Mouse (Mus musculus): ENCODE results near the gene Maf.

Gene Maf

DNA sequence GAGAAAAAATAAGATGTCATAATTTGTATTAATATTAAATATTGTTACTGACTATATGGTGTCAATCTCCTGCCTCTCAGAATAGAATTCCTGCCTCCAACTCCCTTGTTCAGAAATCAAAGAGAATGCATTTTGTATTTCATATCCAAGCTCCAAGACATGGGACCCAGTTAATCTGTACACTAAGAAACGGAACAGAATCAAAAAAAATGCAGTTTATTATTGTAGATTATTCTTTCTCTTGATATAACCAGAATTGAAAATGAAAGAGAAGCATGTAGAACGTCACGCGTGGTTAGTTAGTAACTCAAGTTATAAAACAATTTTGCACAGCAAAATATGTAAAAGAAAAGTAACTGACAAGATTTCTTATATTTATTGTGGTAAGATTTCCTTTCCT, 4.5 kb downstream of the Maf start:
- DNase-seq = no peak

DNA sequence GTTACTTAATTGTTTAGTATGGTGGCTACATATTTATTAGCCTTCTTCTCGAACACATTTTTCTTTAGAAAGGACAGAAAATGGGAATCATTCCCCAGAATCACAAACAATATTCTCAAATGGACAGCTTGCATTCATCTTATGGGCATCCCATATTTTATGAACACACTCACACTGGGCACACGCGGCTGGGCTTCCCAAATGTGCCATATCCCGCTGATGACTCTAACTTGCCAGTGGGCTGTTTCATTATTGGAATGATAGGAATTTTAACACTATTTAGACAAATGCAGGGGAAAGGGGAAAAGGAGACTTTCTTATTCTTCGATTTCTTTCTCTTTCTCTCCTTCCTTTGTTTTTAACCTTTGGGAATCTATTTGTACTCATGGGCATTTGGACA, 6.6 kb downstream of the Maf start:
- DNase-seq = no peak

DNA sequence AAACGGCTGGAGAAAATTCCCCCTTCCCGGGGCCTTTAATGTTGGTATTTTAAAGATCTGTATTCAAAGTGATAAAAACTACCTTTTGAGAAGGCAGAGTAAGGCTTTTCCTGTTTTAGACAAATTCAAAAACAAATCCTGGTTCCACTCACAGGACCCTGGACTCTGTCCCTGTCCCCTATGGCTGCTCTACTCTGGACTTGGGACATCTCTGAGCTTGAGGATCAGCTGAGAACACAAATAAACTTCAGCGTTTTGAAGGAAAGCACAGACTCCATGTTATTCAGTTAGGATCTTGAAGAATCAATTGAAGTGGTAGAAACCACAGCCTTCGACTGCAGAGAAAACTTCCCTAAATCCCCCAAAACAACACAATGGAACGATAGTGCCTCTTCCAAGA, 8.4 kb downstream of the Maf start:
- no peak for DNase-seq

DNA sequence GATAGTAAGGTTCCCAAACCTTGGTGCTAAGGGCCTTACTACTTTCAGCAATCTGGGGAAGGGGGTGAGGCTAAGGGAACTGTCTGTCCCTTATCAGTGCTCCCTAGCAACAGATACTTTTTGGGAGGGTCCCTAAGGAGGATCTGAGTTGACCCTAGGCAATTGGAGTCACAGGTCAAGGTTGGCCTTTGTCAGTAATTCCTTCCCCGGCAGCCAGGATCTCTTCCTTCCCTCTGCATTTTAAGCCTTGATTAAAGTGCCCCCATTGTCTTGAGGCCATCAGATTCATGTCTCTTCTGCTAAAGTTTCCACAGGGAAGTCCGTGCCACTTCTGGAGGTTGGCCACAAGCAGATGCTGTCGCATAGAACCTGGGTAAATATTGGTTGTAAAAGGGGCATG, 10.2 kb downstream of the Maf start:
- no peak for DNase-seq

DNA sequence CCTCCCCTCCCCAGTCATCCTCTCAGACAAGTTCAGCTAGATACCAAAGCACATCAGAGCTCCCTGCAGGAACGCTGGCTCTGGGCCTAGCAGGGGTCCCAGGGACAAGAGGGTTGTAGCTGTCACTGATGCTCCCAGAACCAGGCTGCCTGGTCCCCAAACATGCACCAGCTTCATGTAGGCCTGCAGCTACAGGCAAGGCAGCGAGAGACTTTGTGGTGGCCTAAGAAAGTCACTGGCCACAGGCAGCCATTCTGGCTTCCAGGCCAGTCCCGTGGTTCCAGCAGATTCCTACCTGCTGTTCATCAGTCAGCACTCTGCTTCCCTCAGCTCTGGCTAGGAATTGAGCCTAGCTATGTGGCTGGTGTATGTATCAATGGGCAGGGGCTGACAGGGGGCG, 10.9 kb downstream of the Maf start:
- no peak for DNase-seq

DNA sequence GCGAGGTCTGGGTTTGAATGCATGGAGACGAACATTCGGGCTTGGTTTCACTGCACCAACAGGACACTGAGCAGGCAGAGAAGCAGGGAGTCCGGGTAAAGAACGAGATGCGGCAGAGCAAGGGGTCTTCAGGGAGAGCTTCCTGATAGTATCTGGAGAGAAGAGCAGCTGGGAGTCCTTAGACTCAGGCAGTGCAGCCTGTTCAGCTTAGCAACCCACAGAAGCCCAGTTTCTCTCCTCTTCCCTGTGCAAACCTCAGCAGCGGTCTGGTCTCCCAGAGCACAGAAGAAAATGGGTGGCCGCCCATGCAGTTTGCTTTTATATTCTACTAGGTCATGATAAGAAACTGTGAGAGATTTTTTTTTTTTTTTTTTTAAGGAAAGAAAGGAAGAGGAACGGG, 20.2 kb downstream of the Maf start:
- no peak for DNase-seq

DNA sequence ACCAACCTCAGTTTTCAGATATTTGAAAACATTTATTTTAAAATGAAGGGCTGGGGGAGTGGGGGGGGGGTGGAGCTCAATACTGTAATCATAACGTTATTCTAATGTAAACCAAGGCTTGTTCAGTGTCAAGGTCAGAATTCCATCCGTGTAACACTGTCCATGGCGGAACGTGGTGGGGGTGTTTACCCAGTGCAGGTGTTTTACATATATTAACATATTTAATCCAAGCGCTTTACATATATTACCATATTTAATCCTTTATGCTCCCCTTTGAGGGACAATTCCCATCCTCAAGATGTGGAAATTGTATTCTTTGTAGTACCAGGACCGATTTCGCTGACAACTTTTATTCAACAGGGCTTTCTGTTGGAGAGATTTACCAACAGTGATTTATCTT, 24.3 kb downstream of the Maf start:
- no peak for DNase-seq

DNA sequence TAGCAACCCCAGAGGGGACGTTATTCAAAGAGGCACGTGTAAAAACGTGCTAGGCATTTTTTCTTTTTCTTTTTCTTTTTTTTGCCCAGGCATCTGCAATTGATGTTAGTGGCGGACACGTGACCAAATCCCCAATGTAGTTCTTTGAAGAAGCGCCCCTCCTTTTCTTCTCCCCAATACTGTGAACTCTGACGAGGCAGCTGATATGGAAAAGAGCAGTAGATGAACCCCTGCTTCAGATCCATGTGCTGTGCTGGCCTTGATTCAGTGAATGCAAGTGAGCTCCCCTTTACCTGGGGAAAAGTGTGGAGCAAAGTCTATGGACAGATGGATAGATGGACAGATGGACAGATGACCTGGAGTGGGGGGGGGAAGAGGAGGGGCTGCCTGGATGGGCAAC, 28.1 kb downstream of the Maf start:
- no peak for DNase-seq

DNA sequence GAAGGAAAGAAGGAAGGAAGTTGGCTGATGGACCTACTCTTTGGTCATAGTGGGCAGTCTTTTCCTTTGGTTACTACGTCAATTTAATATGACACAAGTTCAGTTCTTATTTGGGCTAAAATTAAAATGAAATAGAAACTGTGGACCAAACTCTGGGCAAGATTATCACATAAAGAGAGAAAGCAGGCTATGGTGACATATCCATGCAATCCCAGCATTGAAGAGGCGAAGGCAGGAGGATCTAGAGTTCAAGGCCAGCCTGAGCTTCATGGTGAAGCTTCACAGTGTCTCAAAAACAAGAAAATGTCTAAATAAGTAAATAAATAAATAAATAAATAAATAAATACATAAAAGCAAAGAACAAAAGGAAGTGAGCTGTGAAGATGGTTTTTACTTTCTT, 42.7 kb downstream of the Maf start:
- no peak for DNase-seq

DNA sequence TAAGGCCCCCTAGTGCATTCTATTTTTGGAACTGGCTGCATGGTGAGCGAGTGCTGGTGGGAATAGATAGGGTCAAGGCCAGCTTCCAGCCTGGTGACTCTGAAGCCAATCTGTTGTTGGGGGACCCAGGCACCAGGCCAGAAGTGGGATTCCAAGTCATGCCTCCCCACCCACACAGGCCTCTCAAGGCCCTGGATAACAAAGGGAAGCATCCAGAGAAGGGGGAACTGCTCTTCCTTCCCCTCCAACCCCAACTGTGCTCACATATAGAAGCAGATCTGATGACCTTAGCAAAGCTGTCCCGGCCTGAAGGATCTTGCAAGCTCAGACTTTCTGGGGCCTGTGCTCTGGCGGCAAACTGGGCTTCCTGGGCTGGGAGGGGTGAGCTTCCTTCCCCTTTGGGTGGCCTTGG, 57.5 kb downstream of the Maf start:
- DNase-seq = no peak

DNA sequence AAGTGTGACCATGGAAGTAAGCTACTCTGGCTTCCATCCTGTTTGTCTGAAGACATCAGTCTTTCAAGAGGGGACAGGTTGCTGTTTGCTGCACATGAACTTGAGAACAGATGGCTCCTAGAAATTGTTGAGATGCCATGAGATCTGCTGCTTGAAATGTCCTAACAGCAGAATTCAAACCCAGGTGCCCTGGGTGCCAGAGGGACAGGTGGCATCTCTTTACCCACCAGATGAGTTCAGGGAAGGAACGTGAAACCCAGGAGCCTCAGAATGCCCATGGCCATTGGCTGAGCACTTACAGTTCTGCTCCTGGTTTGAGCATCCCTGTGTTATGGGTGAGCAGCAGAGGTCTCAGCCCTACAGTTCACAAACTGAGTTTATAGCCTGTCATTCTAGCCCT, 62.5 kb downstream of the Maf start:
- DNase-seq = no peak

DNA sequence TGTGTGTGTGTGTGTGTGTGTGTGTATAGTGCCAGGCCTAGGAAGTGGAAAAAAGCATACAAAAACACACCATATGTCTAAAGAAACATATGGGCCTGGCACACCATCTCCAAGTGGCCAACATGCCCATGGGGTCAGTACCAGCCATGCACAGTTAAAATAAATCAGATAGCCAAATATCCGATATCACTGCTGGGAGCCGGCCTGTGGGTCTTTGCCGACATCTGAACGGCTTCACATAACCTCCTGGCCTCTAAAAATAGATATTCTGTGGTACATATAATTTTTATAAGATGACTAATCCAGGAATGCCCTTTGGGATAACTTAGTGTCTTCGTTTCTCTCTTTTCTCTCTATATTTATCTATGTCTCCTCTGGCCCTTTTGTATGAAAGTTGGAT, 65.7 kb downstream of the Maf start:
- DNase-seq = no peak

DNA sequence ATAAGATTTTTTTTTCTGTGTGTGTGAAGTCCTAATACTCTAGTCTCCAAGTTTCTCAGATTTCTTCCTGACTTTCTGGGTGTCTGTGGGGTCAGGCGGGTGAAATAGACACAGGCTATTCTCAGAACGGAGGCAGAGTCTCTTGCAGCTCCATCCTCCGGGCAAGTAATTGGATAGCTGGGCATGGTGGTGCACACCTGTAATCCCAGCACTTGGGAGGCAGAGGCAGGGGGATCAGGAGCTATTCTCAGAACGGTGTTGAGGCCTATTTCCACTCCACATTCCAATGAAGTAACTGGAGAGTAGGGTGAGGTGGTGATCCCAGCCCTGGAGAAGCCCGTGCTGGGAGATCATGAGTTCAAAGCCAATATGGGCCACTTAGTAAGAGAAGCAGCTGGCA, 67.6 kb downstream of the Maf start:
- no peak for DNase-seq

DNA sequence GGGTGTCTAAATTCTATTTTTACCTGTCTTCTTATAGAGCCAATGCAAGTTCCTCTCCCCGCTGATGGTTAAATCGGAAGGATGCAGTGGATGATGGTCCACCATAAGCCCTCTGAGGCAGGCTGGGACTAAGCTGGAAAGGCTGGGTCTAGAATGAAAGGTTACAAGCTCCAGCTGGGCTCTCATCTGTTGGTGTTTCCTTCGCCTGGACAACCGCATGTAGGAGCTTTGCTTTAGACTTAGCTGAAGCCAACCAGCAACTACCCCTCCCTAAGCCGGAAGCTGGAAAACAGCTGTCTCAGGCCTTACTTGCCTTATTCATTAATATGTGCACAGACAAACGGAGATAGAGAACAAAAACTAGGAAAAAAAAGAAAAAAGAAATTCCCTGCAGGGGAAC, 70.8 kb downstream of the Maf start:
- DNase-seq = no peak

Measured in thymus, postnatal 36 days (tissue).